Mouse (Mus musculus) urinary bladder, postnatal 4 days (tissue): ENCODE measurements around the gene Mmgt2.

Experiments
- DNase-seq, 2 experiments: peaks; one replicate each; pipeline ENCODE4 v3.0.0; 2021 to 2022; ENCODE audit warnings: low spot score in 2 of 2

Mmgt2 gene

GRCm38 (mm10) chr11:62706141-62706540, 57.7 kb downstream of the Mmgt2 start:
- no peak for DNase-seq

- no peak for DNase-seq
These were observed 59.8 kb downstream of the Mmgt2 start for GRCm38 (mm10) chr11:62708252-62708651.

GRCm38 (mm10) chr11:62710657-62711056, 62.2 kb downstream of the Mmgt2 start:
- no peak for DNase-seq
